Comparison of ENCODE assay signal across 8 mouse cellular contexts in genomic region chr5:107597301-107598077, GRCm38 (mm10). TPM values are rescaled to one million over a fixed set of nuclear protein-coding genes. Genes with fewer than 3 reads are reported as not detected.
DNase-seq lines count a peak whose midpoint lies in the region; ATAC-seq and TF ChIP-seq lines count a peak whose summit lies in the region.

Rpap2 (plus strand) TSS chr5:107597373.
Glmn (minus strand) TSS chr5:107597888.

- peak; percentile 86 for DNase-seq in 3134 (ENCODE audit: extremely low read depth, insufficient read length, low spot score)
- DNase-seq in adrenal gland, postnatal 36 days = peak; percentile 87 to 90
- peak; percentile 88 for DNase-seq in heart, adult 18-20 months
- DNase-seq in kidney, adult 2 months = peak; percentile 94
- DNase-seq in spleen, adult 2 months (ENCODE audit: low read depth in 1 of 2, low spot score in 2 of 2) = peak; percentile 53 to 80

- H3K4me2 ChIP-seq in embryonic facial prominence, embryonic 13.5 days = peak within 1 kb of the TSS; percentile 69
- peak within 1 kb of the TSS; percentile 67 for H3K4me2 ChIP-seq in limb, embryonic 12.5 days
- peak within 1 kb of the TSS; percentile 58 for H3K4me2 ChIP-seq in midbrain, embryonic 15.5 days

- no peaks in the 10 kb centered on the region for H3K27me3 ChIP-seq in embryonic facial prominence, embryonic 13.5 days
- H3K27me3 ChIP-seq in kidney, adult 2 months (replicated peaks; ENCODE audit: control insufficient read depth, insufficient read depth, low read length) = no peaks in the 10 kb centered on the region
- no peaks in the 10 kb centered on the region for H3K27me3 ChIP-seq in limb, embryonic 12.5 days
- H3K27me3 ChIP-seq in midbrain, embryonic 15.5 days (replicated peaks) = no peaks in the 10 kb centered on the region
- no peaks in the 10 kb centered on the region for H3K27me3 ChIP-seq in spleen, adult 2 months (ENCODE audit: control insufficient read depth, insufficient read depth, low read length)

- H3K36me3 ChIP-seq in embryonic facial prominence, embryonic 13.5 days = peaks cover 21% of the 10 kb centered on the region
- no peaks in the 10 kb centered on the region for H3K36me3 ChIP-seq in kidney, adult 2 months (ENCODE audit: control insufficient read depth, insufficient read depth, low read length)
- peaks cover 21% of the 10 kb centered on the region for H3K36me3 ChIP-seq in limb, embryonic 12.5 days
- 0 out of 2 replicates have a peak, but pooled peaks cover 4% of the 10 kb centered on the region for H3K36me3 ChIP-seq in midbrain, embryonic 15.5 days (replicated peaks)
- H3K36me3 ChIP-seq in spleen, adult 2 months (ENCODE audit: control insufficient read depth, insufficient read depth, low read length) = peaks cover 2% of the 10 kb centered on the region

- ATAC-seq in embryonic facial prominence, embryonic 13.5 days (ENCODE audit: insufficient number of reproducible peaks, insufficient read depth, low FRiP score, low TSS enrichment, low read depth) = peak; percentile 93
- peak; percentile 93 for ATAC-seq in limb, embryonic 12.5 days (ENCODE audit: insufficient number of reproducible peaks, insufficient read depth, low FRiP score, low TSS enrichment, low read depth)
- ATAC-seq in midbrain, embryonic 15.5 days (replicated peaks) = peak; percentile 98

- under 1% methylated on average over 50 of the region's 64 CpGs for WGBS in embryonic facial prominence, embryonic 13.5 days
- 1% methylated on average over 56 of the region's 64 CpGs for WGBS in kidney, adult 2 months
- WGBS in limb, embryonic 12.5 days = 2% methylated on average over 60 of the region's 64 CpGs
- WGBS in midbrain, embryonic 15.5 days = under 1% methylated on average over 57 of the region's 64 CpGs
- 0% methylated on average over 57 of the region's 64 CpGs for WGBS in spleen, adult 2 months

- TF ChIP-seq CTCF in kidney, adult 2 months (conservative IDR thresholded peaks at IDR 0.05; ENCODE audit: insufficient read depth, insufficient read length, low read depth, low read length) = no peak
- no peak for TF ChIP-seq CTCF in spleen, adult 2 months (IDR thresholded peaks at IDR 0.05; ENCODE audit: extremely low read depth, insufficient read depth, insufficient read length, insufficient replicate concordance)

- peak within 1 kb of the TSS; percentile 69 for H3K4me3 ChIP-seq in embryonic facial prominence, embryonic 13.5 days
- H3K4me3 ChIP-seq in kidney, adult 2 months (ENCODE audit: insufficient read depth, low read depth, low read length) = peak within 1 kb of the TSS; percentile 99
- peak within 1 kb of the TSS; percentile 67 for H3K4me3 ChIP-seq in limb, embryonic 12.5 days (replicated peaks)
- H3K4me3 ChIP-seq in midbrain, embryonic 15.5 days = peak within 1 kb of the TSS; percentile 93
- peak within 1 kb of the TSS; percentile 100 for H3K4me3 ChIP-seq in spleen, adult 2 months (ENCODE audit: extremely low read depth, insufficient read depth, insufficient read length)

- no peaks in the 10 kb centered on the region for H3K9me3 ChIP-seq in embryonic facial prominence, embryonic 13.5 days
- H3K9me3 ChIP-seq in limb, embryonic 12.5 days = no peaks in the 10 kb centered on the region
- no peaks in the 10 kb centered on the region for H3K9me3 ChIP-seq in midbrain, embryonic 15.5 days

- peak within 1 kb of the TSS; percentile 89 for H3K27ac ChIP-seq in embryonic facial prominence, embryonic 13.5 days
- H3K27ac ChIP-seq in kidney, adult 2 months (ENCODE audit: insufficient read depth, low read depth, low read length) = peak within 1 kb of the TSS; percentile 82
- H3K27ac ChIP-seq in limb, embryonic 12.5 days = peak within 1 kb of the TSS; percentile 89
- peak within 1 kb of the TSS; percentile 94 for H3K27ac ChIP-seq in midbrain, embryonic 15.5 days
- peak within 1 kb of the TSS; percentile 96 for H3K27ac ChIP-seq in spleen, adult 2 months (ENCODE audit: insufficient read depth, low read length)

- peak; percentile 80 for TF ChIP-seq POLR2A in kidney, adult 2 months (IDR thresholded peaks at IDR 0.05; ENCODE audit: low read depth, low read length)
- TF ChIP-seq POLR2A in spleen, adult 2 months (IDR thresholded peaks at IDR 0.05; ENCODE audit: low read depth, low read length) = peak; percentile 22

- H3K9ac ChIP-seq in embryonic facial prominence, embryonic 13.5 days = peak within 1 kb of the TSS; percentile 85
- peak within 1 kb of the TSS; percentile 81 for H3K9ac ChIP-seq in limb, embryonic 12.5 days (replicated peaks)
- peak within 1 kb of the TSS; percentile 86 for H3K9ac ChIP-seq in midbrain, embryonic 15.5 days

- H3K4me1 ChIP-seq in embryonic facial prominence, embryonic 13.5 days = peaks cover 5% of the 10 kb centered on the region
- no peaks in the 10 kb centered on the region for H3K4me1 ChIP-seq in kidney, adult 2 months (ENCODE audit: control insufficient read depth, insufficient read depth, low read length)
- H3K4me1 ChIP-seq in limb, embryonic 12.5 days (replicated peaks) = peaks cover 4% of the 10 kb centered on the region; the same call in 1 of the 2 replicates
- peaks cover 9% of the 10 kb centered on the region; the same call in 1 of the 2 replicates for H3K4me1 ChIP-seq in midbrain, embryonic 15.5 days
- H3K4me1 ChIP-seq in spleen, adult 2 months (ENCODE audit: control insufficient read depth, insufficient read depth, insufficient read length) = no peaks in the 10 kb centered on the region

RNA-seq across cellular contexts. Expression of gene Rpap2, which starts in this region (rescaled TPM):
- 10 to 100 TPM; 14.2 to 15.8 TPM for total RNA-seq in adrenal gland, postnatal 36 days (2021)
- polyA plus RNA-seq in embryonic facial prominence, embryonic 13.5 days (2015; fragmentation: Nextera tagmentation; extraction: Ambion mirVana) = 22.4 and 24.2 TPM in 2 replicates
- total RNA-seq in heart, adult 18-20 months (2021) = 1 to 10 TPM; 6.8 to 9.6 TPM
- 3.0 and 3.3 TPM in 2 replicates for polyA plus RNA-seq in kidney, adult 2 months (2012; rRNA removed)
- polyA plus RNA-seq in limb, embryonic 12.5 days (2016; fragmentation: Nextera tagmentation; extraction: Ambion mirVana) = 19.8 and 22.7 TPM in 2 replicates
- polyA plus RNA-seq in midbrain, embryonic 15.5 days (2015; fragmentation: Nextera tagmentation; extraction: Ambion mirVana) = 21.3 and 23.2 TPM in 2 replicates
- polyA plus RNA-seq in spleen, adult 2 months (2012; rRNA removed) = 1.5 and 2.8 TPM in 2 replicates

RNA-seq across cellular contexts. Expression of gene Glmn, which starts in this region (rescaled TPM):
- total RNA-seq in adrenal gland, postnatal 36 days (2021) = 10 to 100 TPM in 1 of 2 experiments, 1 to 10 TPM in 1; 6.9 to 11.3 TPM
- 36.7 and 39.2 TPM in 2 replicates for polyA plus RNA-seq in embryonic facial prominence, embryonic 13.5 days (2015; fragmentation: Nextera tagmentation; extraction: Ambion mirVana)
- 1 to 10 TPM; 3.8 to 4.2 TPM for total RNA-seq in heart, adult 18-20 months (2021)
- 0.78 and 0.91 TPM in 2 replicates for polyA plus RNA-seq in kidney, adult 2 months (2012; rRNA removed)
- 50.2 and 52.9 TPM in 2 replicates for polyA plus RNA-seq in limb, embryonic 12.5 days (2016; fragmentation: Nextera tagmentation; extraction: Ambion mirVana)
- 33.3 and 36.3 TPM in 2 replicates for polyA plus RNA-seq in midbrain, embryonic 15.5 days (2015; fragmentation: Nextera tagmentation; extraction: Ambion mirVana)
- 0.16 and 0.25 TPM in 2 replicates for polyA plus RNA-seq in spleen, adult 2 months (2012; rRNA removed)

Comparison
In these comparisons a context has a peak if more than half of its experiments do, and no peak if none do; other contexts are left out.
1. Peak in every context shown above with its lines: DNase-seq, ATAC-seq, H3K4me3 ChIP-seq and H3K27ac ChIP-seq.
2. RNA of gene Glmn (polyA plus RNA-seq): 50.2 to 52.9 TPM in limb, embryonic 12.5 days, 36.7 to 39.2 TPM in embryonic facial prominence, embryonic 13.5 days and 33.3 to 36.3 TPM in midbrain, embryonic 15.5 days; 0.78 to 0.91 TPM in kidney, adult 2 months and 0.16 to 0.25 TPM in spleen, adult 2 months; every median in the first group is over 10 times any median in the second.